Mouse (Mus musculus): Measurements from ENCODE around the gene Otx1.

Gene Otx1

DNA sequence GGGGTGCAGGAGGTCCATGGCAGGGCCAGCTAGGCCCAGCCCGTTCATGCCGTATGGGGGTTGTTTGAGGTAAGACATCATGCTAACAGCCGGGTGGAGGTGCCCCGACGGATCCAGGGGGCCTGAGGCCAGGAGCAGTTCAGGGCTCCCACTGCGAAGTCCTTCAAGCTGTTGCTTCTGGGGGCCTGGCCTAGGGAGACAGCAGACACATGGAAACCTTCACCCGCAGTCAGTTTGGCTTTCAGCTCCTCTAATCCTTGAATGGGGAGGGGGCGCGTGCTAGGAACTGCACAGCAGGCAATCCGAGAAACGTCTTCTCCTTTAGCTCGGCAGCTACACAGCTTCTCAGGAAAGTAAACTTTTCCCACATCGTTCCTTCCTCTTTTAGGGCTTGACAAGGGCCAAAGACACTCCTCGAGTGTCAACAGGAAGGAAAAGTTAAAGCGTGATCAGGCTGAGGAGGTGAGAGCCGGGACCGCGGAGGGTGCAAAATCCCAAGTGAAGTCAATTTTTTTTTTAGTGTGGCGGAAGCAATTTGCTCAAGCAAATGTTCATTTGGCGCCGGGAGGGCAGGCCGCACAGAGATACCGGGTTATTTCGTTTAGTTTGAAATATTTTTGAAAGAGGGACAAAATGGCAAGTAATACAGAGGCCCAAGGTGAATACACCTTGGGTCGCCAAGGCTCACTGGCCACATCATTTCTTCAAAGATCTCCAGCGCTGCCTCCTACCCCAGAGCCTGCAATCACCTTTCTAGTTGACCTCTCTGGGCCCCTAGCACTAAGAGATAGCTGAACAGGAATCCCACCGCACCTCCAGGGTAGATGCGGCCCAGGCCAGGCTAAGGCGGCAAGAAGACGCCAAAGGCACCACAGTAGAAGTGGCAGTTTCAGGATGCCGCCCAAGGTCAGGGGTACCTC is 3.0 kb downstream of the Otx1 start:
- DNase-seq (ENCODE audit: low spot score) = no peak

- DNase-seq (ENCODE audit: low spot score) = no peak
Measured at GRCm38 (mm10) chr11:21998141-21999047, 4.3 kb downstream of the Otx1 start.

DNA sequence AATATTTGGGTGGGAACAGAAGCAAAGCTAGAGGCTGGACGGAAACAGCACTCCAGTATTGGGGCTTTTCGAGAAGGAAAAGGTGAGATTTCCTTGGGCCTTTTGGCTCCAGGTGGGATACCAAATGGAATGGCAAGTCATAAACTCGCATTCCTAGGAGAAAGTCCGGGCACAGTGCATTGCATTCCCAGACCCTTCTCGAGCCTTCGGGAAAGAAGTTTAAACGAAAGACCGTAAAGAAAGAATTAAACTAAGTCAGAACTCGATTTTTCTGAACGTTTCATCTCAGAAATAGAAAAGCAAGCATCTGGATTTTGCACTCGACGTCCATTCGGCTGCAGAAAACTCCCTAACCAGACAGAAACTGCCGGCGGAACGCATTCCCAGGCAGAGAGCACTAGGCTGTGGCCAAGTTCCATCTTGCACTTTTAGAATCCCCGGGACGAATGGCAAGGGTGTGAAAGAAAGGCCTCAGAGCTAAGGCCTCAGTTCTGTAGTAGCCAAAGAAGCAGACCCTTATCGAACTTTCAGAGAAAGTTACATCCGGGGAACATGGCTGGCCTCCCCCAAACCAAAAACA is 5.0 kb downstream of the Otx1 start:
- DNase-seq (ENCODE audit: low spot score) = no peak

DNA sequence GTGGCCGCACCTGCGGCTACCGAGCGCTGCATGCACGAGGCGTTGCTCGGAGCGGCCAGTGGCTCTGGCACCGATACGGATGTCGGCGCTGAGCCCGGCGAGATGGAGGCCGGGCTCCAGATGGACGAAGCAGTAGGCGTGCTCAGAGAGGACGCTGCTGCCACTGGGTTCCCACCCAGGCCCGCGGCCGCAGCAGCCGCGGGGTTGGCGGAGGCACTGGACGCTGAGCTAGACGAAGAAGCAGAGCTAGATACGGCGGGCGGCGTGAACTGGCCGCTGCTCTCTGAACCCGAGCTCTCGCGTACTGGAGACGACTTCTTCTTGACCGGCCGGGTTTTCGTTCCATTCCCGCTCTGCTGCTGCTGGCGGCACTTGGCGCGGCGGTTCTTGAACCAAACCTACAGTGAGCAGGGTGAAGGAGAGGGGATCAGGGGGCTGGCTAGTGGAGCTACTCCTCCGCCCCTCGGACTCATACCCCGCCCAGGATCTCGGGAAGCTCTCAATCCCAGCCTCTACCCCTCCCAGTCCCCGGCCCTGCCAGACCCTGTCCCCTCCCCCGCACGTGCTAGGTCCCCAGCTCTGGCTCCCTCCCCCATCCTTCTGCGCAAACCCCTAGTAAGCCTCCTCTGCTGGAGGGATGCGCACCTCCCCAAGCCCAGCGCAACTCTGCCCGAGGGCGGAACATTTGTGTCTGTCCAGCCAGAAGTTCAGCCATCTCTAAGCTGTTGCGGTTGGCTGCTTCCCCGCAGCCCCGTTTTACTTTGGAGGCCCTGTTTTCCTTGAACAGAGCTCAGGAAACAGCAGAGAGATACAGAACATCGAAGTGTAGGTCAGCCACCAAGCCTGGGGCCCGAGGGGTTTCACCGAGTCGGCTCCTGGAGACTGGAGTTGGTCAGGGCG is 5.8 kb downstream of the Otx1 start:
- no peak for DNase-seq (ENCODE audit: low spot score)

GRCm38 (mm10) chr11:21996325-21996647 is 6.4 kb downstream of the Otx1 start:
- no peak for DNase-seq (ENCODE audit: low spot score)

DNA sequence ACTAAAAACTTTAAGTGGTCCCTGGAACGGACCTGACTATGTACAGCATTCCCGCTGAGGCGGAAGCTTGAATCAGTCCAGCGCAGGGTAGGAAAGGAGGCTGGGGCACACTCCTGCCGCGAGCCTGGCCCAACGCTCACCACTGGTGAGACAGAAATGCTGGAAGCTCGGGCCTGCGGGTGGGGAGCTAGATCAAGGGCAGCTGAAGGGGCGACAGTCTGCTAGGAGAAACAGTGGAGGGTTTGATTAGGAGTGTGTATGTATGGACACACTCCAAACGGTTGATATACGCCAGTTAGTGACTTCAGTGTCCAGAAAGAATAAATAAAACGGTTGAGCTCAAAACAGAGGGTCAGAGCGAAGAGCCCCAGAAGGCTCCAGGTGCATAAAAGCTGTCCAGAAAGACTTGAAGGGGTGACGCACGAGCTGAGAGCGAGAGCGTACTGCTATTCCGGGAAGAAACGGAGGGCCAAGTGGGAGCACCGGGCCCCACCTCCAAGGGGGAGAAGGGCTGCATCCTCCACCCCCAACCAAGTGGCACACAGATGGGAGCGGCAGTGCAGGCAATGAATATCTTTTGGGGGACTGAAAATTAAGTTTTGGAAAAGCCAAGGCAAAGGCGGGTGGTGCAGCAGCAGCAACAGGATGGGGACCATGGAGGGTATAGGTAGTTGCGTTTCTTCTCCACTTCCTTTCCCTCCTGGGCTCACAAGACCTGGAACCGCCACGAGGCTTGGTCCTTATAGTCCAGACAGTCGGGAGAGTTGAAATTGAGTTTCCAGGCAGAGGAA is 7.0 kb downstream of the Otx1 start:
- no peak for DNase-seq (ENCODE audit: low spot score)

DNA sequence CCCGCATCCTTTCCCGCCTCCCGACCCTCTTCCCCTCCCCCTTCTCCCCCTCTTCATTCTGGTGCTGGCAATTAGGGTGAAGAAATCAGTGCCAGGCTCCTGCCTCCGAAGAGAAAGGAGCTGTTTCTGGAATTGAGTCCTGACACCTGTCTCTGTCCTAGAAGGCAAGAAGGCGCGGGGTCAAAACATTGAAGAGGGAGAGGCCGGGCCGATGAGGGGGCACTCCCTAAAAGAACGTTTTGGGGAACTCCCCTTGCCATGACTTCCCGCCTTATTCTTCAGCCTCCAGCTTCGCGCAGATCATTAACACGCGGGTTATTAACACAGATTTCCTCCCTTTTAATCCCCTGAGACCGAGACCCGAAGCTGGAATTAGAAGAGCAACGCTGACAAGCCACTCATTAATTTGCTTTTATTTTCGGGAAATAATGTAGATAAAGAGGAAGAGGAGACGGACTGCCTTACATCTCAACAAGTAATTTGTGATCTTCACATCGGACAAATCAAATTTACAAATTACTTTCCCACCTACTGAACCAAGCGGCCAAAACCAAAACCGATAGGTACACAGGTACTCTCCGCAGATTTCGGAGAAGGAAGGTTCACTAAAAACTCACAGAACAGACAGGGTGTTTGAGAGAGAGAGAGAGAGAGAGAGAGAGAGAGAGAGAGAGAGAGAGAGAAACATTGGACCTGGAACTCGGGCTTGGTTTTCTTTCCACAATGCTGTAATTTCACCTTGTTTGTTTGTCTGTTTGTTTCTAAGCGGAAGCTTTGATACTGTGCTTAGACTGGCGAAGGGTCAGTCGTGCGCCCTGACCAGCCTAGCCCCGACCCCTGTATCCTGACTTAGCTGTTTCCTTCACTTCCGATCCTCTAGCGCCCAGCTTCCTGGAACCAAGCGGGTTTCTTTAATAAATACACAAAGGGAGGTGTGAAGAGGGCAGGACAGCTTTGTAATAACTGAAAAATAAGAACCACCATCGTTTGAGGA is 8.0 kb downstream of the Otx1 start:
- no peak for DNase-seq (ENCODE audit: low spot score)

- DNase-seq (ENCODE audit: low spot score) = no peak
Measured at GRCm38 (mm10) chr11:21993597-21994376, 8.9 kb downstream of the Otx1 start.

- no peak for DNase-seq (ENCODE audit: low spot score)
Measured at GRCm38 (mm10) chr11:21992761-21993596, 9.7 kb downstream of the Otx1 start.

- no peak for DNase-seq (ENCODE audit: low spot score)
Measured at GRCm38 (mm10) chr11:21988398-21988946, 14.2 kb downstream of the Otx1 start.

DNA sequence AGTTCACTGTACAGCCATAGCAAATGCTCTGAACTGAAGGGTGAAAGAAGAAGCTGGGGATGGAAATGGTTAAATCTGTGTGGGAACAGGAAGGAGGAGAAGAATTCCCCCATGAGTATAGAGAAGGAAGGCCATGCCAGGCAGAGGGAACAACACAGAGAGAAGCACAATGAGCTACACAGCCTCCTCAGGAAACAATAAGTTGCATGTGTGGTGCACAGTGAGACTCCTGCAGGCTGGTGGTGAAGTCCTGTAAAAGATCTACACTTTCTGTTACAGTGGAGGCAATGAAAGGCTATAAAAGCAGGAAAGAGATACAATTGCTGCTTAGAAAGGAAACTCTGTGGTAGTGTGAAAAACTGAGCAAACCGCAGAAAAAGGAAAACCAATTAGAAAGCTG is 17.6 kb downstream of the Otx1 start:
- no peak for DNase-seq (ENCODE audit: low spot score)

- DNase-seq (ENCODE audit: low spot score) = no peak
Measured at GRCm38 (mm10) chr11:21974005-21974531, 28.6 kb downstream of the Otx1 start.

DNA sequence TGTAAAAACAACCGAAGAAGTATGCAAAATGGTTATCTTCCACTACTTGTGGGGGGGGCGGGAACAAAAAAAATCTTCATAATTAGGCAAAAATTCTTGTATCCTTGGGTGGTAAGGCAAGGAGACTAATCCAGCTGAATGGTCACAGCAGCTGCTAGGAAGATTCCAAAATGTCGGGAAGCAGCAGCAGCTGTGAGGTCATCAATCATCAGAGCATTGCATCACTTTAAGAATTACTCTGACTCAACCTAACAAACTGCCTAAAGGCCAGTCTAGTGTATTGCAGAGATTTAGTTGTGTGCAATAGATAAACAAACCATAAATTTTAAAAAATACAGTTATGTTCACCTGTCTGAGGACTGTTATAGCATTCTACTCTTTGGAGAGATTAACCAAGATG is 29.1 kb downstream of the Otx1 start:
- no peak for DNase-seq (ENCODE audit: low spot score)

DNA sequence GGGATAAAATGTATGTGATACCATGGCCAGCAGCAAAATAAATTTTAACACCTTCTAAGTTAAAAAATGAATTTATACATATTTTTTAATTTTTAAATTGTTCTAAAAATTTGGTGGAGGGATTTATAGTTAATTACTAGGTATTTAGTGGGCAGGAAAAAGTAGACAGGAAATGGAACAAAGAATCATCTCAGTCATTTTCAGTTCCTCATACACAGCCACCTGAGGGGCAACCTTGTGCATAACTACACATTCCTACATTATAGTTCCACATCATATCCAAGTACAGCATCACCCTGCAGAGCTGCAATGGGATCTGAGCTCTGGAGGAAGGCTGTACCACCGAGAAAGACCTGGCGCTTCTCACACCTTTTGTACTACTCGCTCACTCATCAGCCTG is 33.8 kb downstream of the Otx1 start:
- no peak for DNase-seq (ENCODE audit: low spot score)

DNA sequence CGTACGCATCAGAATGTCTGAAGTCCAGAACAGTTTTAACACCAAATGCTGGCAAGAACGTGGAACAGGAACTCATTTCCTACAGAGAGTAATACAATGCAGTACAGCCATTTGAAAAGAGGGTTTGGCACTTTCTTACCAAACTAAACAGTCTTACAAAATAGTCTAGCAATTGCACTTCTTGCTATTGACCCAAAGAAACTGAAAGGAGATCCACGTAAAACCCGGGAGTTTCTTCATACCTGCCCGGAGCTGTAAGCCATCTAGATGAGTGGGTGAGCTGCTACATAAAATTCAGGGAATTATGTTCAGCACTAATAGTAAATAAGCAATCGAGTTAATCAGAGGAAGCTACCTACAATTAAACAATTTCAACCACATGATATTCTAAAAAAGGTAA is 47.5 kb downstream of the Otx1 start:
- DNase-seq (ENCODE audit: low spot score) = no peak

- no peak for DNase-seq (ENCODE audit: low spot score)
Measured at GRCm38 (mm10) chr11:21951657-21952237, 51.0 kb downstream of the Otx1 start.

GRCm38 (mm10) chr11:21950094-21950493 is 52.6 kb downstream of the Otx1 start:
- no peak for DNase-seq (ENCODE audit: low spot score)

Data from MN1 (cell line).